Comparison of ENCODE assay signal across 8 mouse cellular contexts in the genomic region with DNA sequence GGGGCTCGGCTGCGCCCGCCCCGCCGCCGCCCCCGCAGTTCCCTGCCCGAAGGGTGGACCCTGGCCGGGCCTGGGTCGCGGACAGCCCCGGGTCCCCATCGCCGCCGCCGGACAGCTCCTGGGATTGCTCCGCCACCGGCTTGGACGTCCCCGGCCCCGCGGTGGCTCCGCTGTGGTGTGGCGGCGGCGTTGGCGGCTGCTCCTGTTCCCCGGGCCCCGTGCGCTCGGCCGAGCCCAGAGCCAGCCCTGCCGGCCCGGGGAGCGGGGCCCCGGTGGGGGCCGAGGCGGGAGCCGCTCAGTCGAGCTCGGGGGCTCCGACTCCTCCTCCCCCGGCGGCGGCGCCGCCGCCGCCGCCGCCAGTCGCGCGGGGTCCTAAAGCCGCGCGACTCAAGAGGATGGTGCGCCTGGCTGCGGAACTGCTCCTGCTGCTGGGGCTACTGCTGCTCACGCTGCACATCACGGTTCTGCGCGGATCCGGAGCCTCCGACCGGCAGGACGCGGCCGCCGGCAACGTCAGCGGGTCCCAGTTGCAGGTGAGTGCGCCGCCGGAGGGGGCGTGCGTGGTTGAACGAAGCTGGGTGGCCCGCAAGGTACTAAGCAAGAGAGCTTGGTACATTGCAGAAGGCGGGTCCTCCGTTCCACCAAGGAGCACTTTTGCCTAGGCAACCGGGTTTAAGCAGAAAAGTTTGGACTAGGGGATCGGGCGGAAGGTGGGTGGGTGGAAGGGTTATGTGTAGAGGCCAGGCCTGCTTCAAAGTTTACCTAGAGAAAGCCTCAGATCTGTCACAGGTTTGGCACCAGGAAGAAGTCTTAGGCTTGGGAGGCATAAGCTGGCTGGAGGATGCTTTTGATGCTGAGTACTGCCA. TPM values are rescaled to one million over a fixed set of nuclear protein-coding genes. Genes with fewer than 3 reads are reported as not detected.
DNase-seq lines count a peak whose midpoint lies in the region; ATAC-seq and TF ChIP-seq lines count a peak whose summit lies in the region.

No protein-coding gene starts in this region.

- H3K27me3 ChIP-seq in cerebellum, adult 2 months (ENCODE audit: control insufficient read depth, insufficient read depth, low read length): no peaks in the 10 kb centered on the region
- H3K27me3 ChIP-seq in forebrain, postnatal 0 days (ENCODE audit: insufficient read depth, low read length): peaks cover 30% of the 10 kb centered on the region
- H3K27me3 ChIP-seq in liver, embryonic 15.5 days: peaks cover 58% of the 10 kb centered on the region

- WGBS in cerebellum, adult 2 months: under 1% methylated on average over 67 of the region's 84 CpGs
- WGBS in forebrain, postnatal 0 days: 3% methylated on average over 79 of the region's 84 CpGs
- under 1% methylated on average over 82 of the region's 84 CpGs for whole genome bisulfite sequencing in liver, embryonic 15.5 days (ENCODE audit: insufficient replicate concordance)
- WGBS in olfactory bulb, adult 2 months: 1% methylated on average over 84 of the region's 84 CpGs

- H3K36me3 ChIP-seq in forebrain, postnatal 0 days (ENCODE audit: insufficient read depth): no peaks in the 10 kb centered on the region
- H3K36me3 ChIP-seq in liver, embryonic 15.5 days (replicated peaks): no peaks in the 10 kb centered on the region

- ATAC-seq in forebrain, postnatal 0 days: peak; percentile 92
- peak; percentile 34 for ATAC-seq in liver, embryonic 15.5 days (ENCODE audit: insufficient read depth)

- peak overlapping the region; percentile 59 for H3K9ac ChIP-seq in forebrain, postnatal 0 days
- H3K9ac ChIP-seq in liver, embryonic 15.5 days: no peak overlapping the region; the same call in 1 of the 2 replicates

- DNase-seq in NIH3T3 (ENCODE audit: low read depth): peak; percentile 61
- peak; percentile 70 to 72 for DNase-seq in cerebellum, adult 2 months
- peak; percentile 77 for DNase-seq in forebrain, postnatal 0 days
- peak; percentile 37 to 54 for DNase-seq in heart, postnatal 14 days
- DNase-seq in kidney, postnatal 36 days: peak; percentile 18 to 63
- DNase-seq in yolk sac, embryonic 10.5 days (ENCODE audit: low spot score): peak; percentile 63

- peak overlapping the region; percentile 44; the same call in 1 of the 2 replicates for H3K27ac ChIP-seq in cerebellum, adult 2 months (ENCODE audit: insufficient read depth, low read length)
- peak overlapping the region; percentile 21; the same call in 1 of the 2 replicates for H3K27ac ChIP-seq in forebrain, postnatal 0 days (ENCODE audit: low read depth, low read length)
- no peak overlapping the region for H3K27ac ChIP-seq in liver, embryonic 15.5 days (replicated peaks)
- no peak overlapping the region for H3K27ac ChIP-seq in olfactory bulb, adult 2 months (ENCODE audit: insufficient read depth, low read depth, low read length)

- intact Hi-C loops in heart, postnatal 14 days (cut with DNase I): no loop called here

- no peaks in the 10 kb centered on the region for H3K9me3 ChIP-seq in forebrain, postnatal 0 days (ENCODE audit: low read length)
- H3K9me3 ChIP-seq in liver, embryonic 15.5 days (replicated peaks): no peaks in the 10 kb centered on the region

- peak overlapping the region; percentile 99 for H3K4me2 ChIP-seq in forebrain, postnatal 0 days (ENCODE audit: low read depth)
- H3K4me2 ChIP-seq in liver, embryonic 15.5 days: peak overlapping the region; percentile 65

- no peaks in the 10 kb centered on the region for H3K4me1 ChIP-seq in cerebellum, adult 2 months (ENCODE audit: control insufficient read depth, insufficient read depth, low read length)
- no peaks in the 10 kb centered on the region; the same call in 1 of the 2 replicates for H3K4me1 ChIP-seq in forebrain, postnatal 0 days (ENCODE audit: insufficient read depth)
- no peaks in the 10 kb centered on the region for H3K4me1 ChIP-seq in liver, embryonic 15.5 days (replicated peaks)
- H3K4me1 ChIP-seq in olfactory bulb, adult 2 months (ENCODE audit: control insufficient read depth, insufficient read depth, low read length): 0 out of 2 replicates have a peak, but pooled peaks cover 4% of the 10 kb centered on the region

- TF ChIP-seq POLR2A in cerebellum, adult 2 months (IDR thresholded peaks at IDR 0.05; ENCODE audit: borderline replicate concordance, insufficient read depth, low read length): 0 out of 2 replicates have a peak, but pooled peaks have one; percentile 19
- 0 out of 2 replicates have a peak, but pooled peaks have one; percentile 20 for TF ChIP-seq POLR2A in olfactory bulb, adult 2 months (IDR thresholded peaks at IDR 0.05; ENCODE audit: insufficient read depth, low read depth, low read length)

- peak overlapping the region; percentile 72 for H3K4me3 ChIP-seq in cerebellum, adult 2 months (replicated peaks; ENCODE audit: insufficient read depth, low read depth, low read length)
- H3K4me3 ChIP-seq in forebrain, postnatal 0 days (ENCODE audit: low read depth, low read length): peak overlapping the region; percentile 77
- H3K4me3 ChIP-seq in liver, embryonic 15.5 days (replicated peaks): peak overlapping the region; percentile 54
- H3K4me3 ChIP-seq in olfactory bulb, adult 2 months (ENCODE audit: insufficient read depth, low read depth, low read length): peak overlapping the region; percentile 76

- TF ChIP-seq CTCF in cerebellum, adult 2 months (IDR thresholded peaks at IDR 0.05; ENCODE audit: borderline replicate concordance, insufficient read depth, low read depth, low read length): peak; percentile 18; the same call in 1 of the 2 replicates
- peak; percentile 47 for TF ChIP-seq CTCF in forebrain, postnatal 0 days (IDR thresholded peaks at IDR 0.05; ENCODE audit: low read depth)
- no peak for TF ChIP-seq CTCF in olfactory bulb, adult 2 months (IDR thresholded peaks at IDR 0.05; ENCODE audit: insufficient read depth, low read depth, low read length)

RNA-seq across cellular contexts. Expression of a gene that starts 0.5 kb away (rescaled TPM):
- polyA plus RNA-seq in cerebellum, adult 2 months (2012; rRNA removed): 2.0 and 2.1 TPM in 2 replicates
- 1.8 and 2.4 TPM in 2 replicates for total RNA-seq in forebrain, postnatal 0 days (2014; rRNA removed)
- 0.38 and 0.64 TPM in 2 replicates for polyA plus RNA-seq in forebrain, postnatal 0 days (2015; fragmentation: Nextera tagmentation; extraction: Ambion mirVana)
- under 1 TPM; 0.79 to 0.83 TPM for total RNA-seq in heart, postnatal 14 days (2021)
- 0.03 TPM in 1 of 2 replicates, not detected in the other for polyA plus RNA-seq in liver, embryonic 15.5 days (2015; fragmentation: Nextera tagmentation; extraction: Ambion mirVana)
- not detected in 2 replicates for polyA plus RNA-seq in olfactory bulb, adult 2 months (2012; ENCODE audit: insufficient read depth, insufficient read length, low replicate concordance, missing spikeins)

Comparison
In these comparisons a context has a peak if more than half of its experiments do, and no peak if none do; other contexts are left out.
1. H3K27ac ChIP-seq: peak in cerebellum, adult 2 months (single experiment) and forebrain, postnatal 0 days (single experiment); none in liver, embryonic 15.5 days (single experiment) and olfactory bulb, adult 2 months (single experiment).
2. Peak in every context shown above with its lines, with median percentiles within 50 percentile points of each other: DNase-seq and H3K4me3 ChIP-seq.